Mouse (Mus musculus) monocyte, adult 2 months (primary cell): ENCODE results near the gene Ufc1.
"Not testable (repeated sequence)": the region's sequence is repeated elsewhere in the genome, so short reads cannot be mapped to it uniquely, and the experiment has no call there.

ENCODE experiments used
- DNase-seq, 2 experiments: peaks; one replicate each; pipeline ENCODE4 v3.0.0; 2022; ENCODE audit warnings: low spot score in 2 of 2, low read depth in 1 of 2

The Ufc1 gene

GRCm38 (mm10) chr1:171248386-171249226, 46.2 kb downstream of the Ufc1 start:
- DNase-seq: no peak

GRCm38 (mm10) chr1:171247916-171248315, 46.9 kb downstream of the Ufc1 start:
- DNase-seq: no peak

GRCm38 (mm10) chr1:171247453-171247841, 47.4 kb downstream of the Ufc1 start:
- no peak for DNase-seq

GRCm38 (mm10) chr1:171246709-171247452, 47.9 kb downstream of the Ufc1 start:
- peak; percentile 93 to 95 for DNase-seq

GRCm38 (mm10) chr1:171245353-171245752, 49.5 kb downstream of the Ufc1 start:
- DNase-seq: no peak

GRCm38 (mm10) chr1:171241952-171242351, 52.9 kb downstream of the Ufc1 start:
- DNase-seq: not testable (repeated sequence)

GRCm38 (mm10) chr1:171240911-171241310, 53.9 kb downstream of the Ufc1 start:
- DNase-seq: no peak

- no peak for DNase-seq
These were observed 54.7 kb downstream of the Ufc1 start for GRCm38 (mm10) chr1:171239992-171240744.
